19 mouse cellular contexts compared by ENCODE assay signal in genomic region chr4:150528846-150529245, GRCm38 (mm10).
A peak's percentile ranks its signal among the peaks of the same experiment; 100 is the strongest.
DNase-seq lines count a peak whose midpoint lies in the region; ATAC-seq and TF ChIP-seq lines count a peak whose summit lies in the region.
"Had no signal": no experiment of that assay in that cellular context is flagged by ENCODE, and none has a peak within 500 bp of the region (broad histone marks: within the 10 kb centered on the region; RNA-seq: fewer than 3 reads in every experiment).

No protein-coding gene starts in this region.

- no peaks in the 10 kb centered on the region for H3K36me3 ChIP-seq in kidney, adult 2 months (ENCODE audit: control insufficient read depth, insufficient read depth, low read length)
- peaks cover 16% of the 10 kb centered on the region for H3K36me3 ChIP-seq in kidney, embryonic 15.5 days
- peaks cover 19% of the 10 kb centered on the region for H3K36me3 ChIP-seq in forebrain, embryonic 12.5 days (replicated peaks)
- H3K36me3 ChIP-seq in midbrain, embryonic 16.5 days (ENCODE audit: control insufficient read depth, insufficient read depth, low read length): peaks cover 4% of the 10 kb centered on the region; the same call in 1 of the 2 replicates
- H3K36me3 ChIP-seq: forebrain, embryonic 15.5 days had no signal

- H3K27ac ChIP-seq in kidney, adult 2 months (ENCODE audit: insufficient read depth, low read depth, low read length): no peak overlapping the region
- H3K27ac ChIP-seq in kidney, embryonic 15.5 days: no peak overlapping the region
- no peak overlapping the region for H3K27ac ChIP-seq in forebrain, embryonic 12.5 days
- no peak overlapping the region for H3K27ac ChIP-seq in midbrain, embryonic 16.5 days (ENCODE audit: low read length)
- H3K27ac ChIP-seq: embryonic facial prominence, embryonic 15.5 days; forebrain, embryonic 10.5 days; forebrain, embryonic 15.5 days; heart, embryonic 15.5 days; hindbrain, embryonic 13.5 days had no signal

- H3K9me3 ChIP-seq in kidney, embryonic 15.5 days (replicated peaks): no peaks in the 10 kb centered on the region
- H3K9me3 ChIP-seq in forebrain, embryonic 12.5 days: no peaks in the 10 kb centered on the region
- H3K9me3 ChIP-seq in midbrain, embryonic 16.5 days (replicated peaks; ENCODE audit: control insufficient read depth, low read length, poor library complexity, severe bottlenecking): no peaks in the 10 kb centered on the region
- H3K9me3 ChIP-seq: embryonic facial prominence, embryonic 15.5 days; forebrain, embryonic 10.5 days; forebrain, embryonic 15.5 days; heart, embryonic 15.5 days; hindbrain, embryonic 13.5 days had no signal

- no peak overlapping the region for H3K4me2 ChIP-seq in kidney, embryonic 15.5 days
- H3K4me2 ChIP-seq in forebrain, embryonic 12.5 days: no peak overlapping the region
- no peak overlapping the region for H3K4me2 ChIP-seq in midbrain, embryonic 16.5 days (ENCODE audit: low read length)
- H3K4me2 ChIP-seq: embryonic facial prominence, embryonic 15.5 days; forebrain, embryonic 15.5 days; heart, embryonic 11.5 days; heart, embryonic 15.5 days; hindbrain, embryonic 13.5 days had no signal

- H3K4me3 ChIP-seq in kidney, adult 2 months (ENCODE audit: insufficient read depth, low read depth, low read length): no peak overlapping the region
- no peak overlapping the region for H3K4me3 ChIP-seq in kidney, embryonic 15.5 days (replicated peaks)
- H3K4me3 ChIP-seq in forebrain, embryonic 12.5 days (replicated peaks): no peak overlapping the region
- no peak overlapping the region for H3K4me3 ChIP-seq in midbrain, embryonic 16.5 days (ENCODE audit: low read depth, low read length)
- H3K4me3 ChIP-seq: embryonic facial prominence, embryonic 15.5 days; erythroblast, embryonic 14.5 days; forebrain, embryonic 10.5 days; forebrain, embryonic 15.5 days; heart, embryonic 15.5 days; hindbrain, embryonic 13.5 days had no signal

- DNase-seq in kidney, adult 11 months: peak; percentile 29
- peak; percentile 60 for DNase-seq in kidney, adult 2 months
- DNase-seq in kidney, postnatal 14 days: peak; percentile 32
- no peak for DNase-seq in heart, adult 8-10 months (ENCODE audit: low spot score)
- no peak for DNase-seq in layer of hippocampus, adult 11-12 months (ENCODE audit: low spot score)
- DNase-seq: adrenal gland, postnatal 10 days; gastrocnemius, postnatal 10 days; heart, adult 18-20 months; heart, postnatal 14 days had no signal

- ATAC-seq in kidney, embryonic 15.5 days (replicated peaks; ENCODE audit: low FRiP score): peak; percentile 43; the same call in 1 of the 2 replicates
- ATAC-seq in forebrain, embryonic 12.5 days (ENCODE audit: low FRiP score): no peak
- ATAC-seq in midbrain, embryonic 16.5 days: no peak
- ATAC-seq: forebrain, embryonic 15.5 days had no signal

- WGBS in kidney, adult 2 months: 51% methylated on average over 5 of the region's 5 CpGs
- WGBS in kidney, embryonic 15.5 days: 56% methylated on average over 5 of the region's 5 CpGs
- 90% methylated on average over 5 of the region's 5 CpGs for WGBS in forebrain, embryonic 12.5 days
- WGBS in midbrain, embryonic 16.5 days: 84% methylated on average over 5 of the region's 5 CpGs

- peaks cover 7% of the 10 kb centered on the region; the same call in 1 of the 2 replicates for H3K4me1 ChIP-seq in kidney, adult 2 months (ENCODE audit: control insufficient read depth, insufficient read depth, low read length)
- H3K4me1 ChIP-seq in kidney, embryonic 15.5 days: peaks cover 19% of the 10 kb centered on the region; the same call in 1 of the 2 replicates
- peaks cover 14% of the 10 kb centered on the region for H3K4me1 ChIP-seq in forebrain, embryonic 12.5 days
- H3K4me1 ChIP-seq in midbrain, embryonic 16.5 days (ENCODE audit: control insufficient read depth, insufficient read depth, low read length): peaks cover 5% of the 10 kb centered on the region; the same call in 1 of the 2 replicates
- H3K4me1 ChIP-seq: embryonic facial prominence, embryonic 15.5 days; heart, embryonic 15.5 days had no signal

- TF ChIP-seq CTCF in kidney, adult 2 months (conservative IDR thresholded peaks at IDR 0.05; ENCODE audit: insufficient read depth, insufficient read length, low read depth, low read length): no peak

- H3K9ac ChIP-seq in kidney, embryonic 15.5 days: no peak overlapping the region
- H3K9ac ChIP-seq in forebrain, embryonic 12.5 days: no peak overlapping the region
- no peak overlapping the region for H3K9ac ChIP-seq in midbrain, embryonic 16.5 days (ENCODE audit: low read depth, low read length)
- H3K9ac ChIP-seq: embryonic facial prominence, embryonic 15.5 days; forebrain, embryonic 15.5 days; heart, embryonic 15.5 days; hindbrain, embryonic 13.5 days had no signal

- no peaks in the 10 kb centered on the region for H3K27me3 ChIP-seq in kidney, adult 2 months (replicated peaks; ENCODE audit: control insufficient read depth, insufficient read depth, low read length)
- H3K27me3 ChIP-seq in kidney, embryonic 15.5 days: no peaks in the 10 kb centered on the region
- H3K27me3 ChIP-seq in forebrain, embryonic 12.5 days: no peaks in the 10 kb centered on the region
- H3K27me3 ChIP-seq in midbrain, embryonic 16.5 days (ENCODE audit: control insufficient read depth, insufficient read depth, low read depth, low read length): no peaks in the 10 kb centered on the region
- H3K27me3 ChIP-seq: embryonic facial prominence, embryonic 15.5 days; forebrain, embryonic 15.5 days; heart, embryonic 15.5 days; hindbrain, embryonic 13.5 days had no signal

- TF ChIP-seq POLR2A in kidney, adult 2 months (IDR thresholded peaks at IDR 0.05; ENCODE audit: low read depth, low read length): no peak

Comparison
In these comparisons a context has a peak if more than half of its experiments do, and no peak if none do; other contexts are left out.
1. DNase-seq: peak in kidney, adult 11 months (single experiment), kidney, adult 2 months (single experiment) and kidney, postnatal 14 days (single experiment); none in heart, adult 8-10 months (single experiment) and layer of hippocampus, adult 11-12 months (single experiment).